Mouse (Mus musculus) common myeloid progenitor, adult 5-6 weeks (primary cell): ENCODE measurements at regions not wholly inside any gene's neighbourhood (a gene's known extent, or its start where the extent isn't known, plus 50 kb on each side); places are given as distances from the start of the nearest gene placed in this dataset.
"Not testable (repeated sequence)": the region's sequence is repeated elsewhere in the genome, so short reads cannot be mapped to it uniquely, and the experiment has no call there.

Experiments
- ATAC-seq: replicated peaks from 2 replicates; pipeline ENCODE4 v1.8.0; 2016; ENCODE audit warnings: low read depth, mild to moderate bottlenecking, moderate TSS enrichment, inconsistent platforms; ENCODE audit not compliant: poor library complexity, severe bottlenecking

DNA sequence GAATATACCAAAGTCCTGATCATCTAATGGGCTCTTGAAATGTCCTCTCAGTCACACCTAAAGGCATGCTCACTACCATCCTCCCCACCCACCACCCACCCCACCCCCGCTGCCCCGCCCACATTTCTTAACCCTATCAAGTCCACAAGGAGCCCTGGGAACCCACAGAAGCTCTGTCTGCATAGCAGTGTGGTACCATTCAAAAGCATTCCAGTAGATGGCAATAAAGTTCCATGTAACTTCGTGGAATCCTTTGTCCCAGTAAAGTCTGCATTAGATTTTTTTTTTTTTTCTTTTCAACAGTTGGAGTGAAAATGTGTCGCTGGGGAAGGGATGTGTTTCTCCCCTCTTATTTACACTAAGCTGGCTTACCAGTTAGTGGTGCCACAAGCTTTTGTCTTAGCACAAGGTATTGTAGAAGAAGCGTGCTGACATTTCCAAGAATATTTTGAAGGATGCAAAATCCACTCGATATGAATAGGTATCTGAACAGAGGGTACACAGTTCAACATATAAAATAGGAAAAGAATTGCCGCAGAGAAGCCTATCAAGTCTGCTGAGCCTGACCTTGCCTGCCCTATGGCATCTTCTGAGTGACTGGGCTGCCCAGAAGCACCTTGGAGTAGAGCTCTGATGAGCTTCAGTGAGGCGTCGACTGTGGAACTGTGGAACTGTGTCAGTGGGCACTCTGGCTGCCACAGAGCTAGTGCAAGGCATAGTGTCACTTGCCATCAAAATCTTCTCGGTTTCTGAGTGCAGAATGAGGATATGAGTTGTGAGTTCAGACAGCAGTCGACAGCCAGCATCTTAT, 199.0 kb downstream of the Zfp619 start:
- no peak for ATAC-seq

DNA sequence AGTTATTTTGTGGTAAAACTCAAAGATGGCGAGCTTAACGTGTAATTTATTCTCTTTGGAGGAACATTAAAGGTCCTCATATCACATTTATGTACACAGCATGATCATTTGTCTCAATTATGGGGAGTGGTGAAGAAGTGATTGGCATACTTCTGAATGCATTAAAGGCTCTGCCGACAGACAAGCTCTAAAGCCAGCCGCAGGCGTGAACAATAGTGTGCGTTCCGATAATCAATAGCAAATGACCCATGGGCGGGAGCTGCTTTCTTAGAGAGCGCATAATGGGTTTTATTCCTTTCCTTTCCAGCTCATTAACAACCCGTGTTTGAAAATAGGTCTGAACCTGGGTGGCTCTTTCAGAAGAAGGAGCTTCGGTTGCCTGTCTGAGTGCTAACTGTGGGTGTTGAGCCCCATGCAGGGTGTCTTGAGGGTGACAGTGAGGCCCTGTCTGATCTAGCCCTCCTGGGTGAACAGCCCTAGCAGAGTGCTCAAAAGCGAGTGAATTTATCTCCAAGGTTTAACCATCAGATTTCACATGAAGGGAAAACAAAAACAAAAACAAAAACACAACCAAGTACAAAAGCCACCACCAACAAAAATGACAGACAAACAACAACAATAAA, 210.5 kb downstream of the Zfp619 start:
- no peak for ATAC-seq

DNA sequence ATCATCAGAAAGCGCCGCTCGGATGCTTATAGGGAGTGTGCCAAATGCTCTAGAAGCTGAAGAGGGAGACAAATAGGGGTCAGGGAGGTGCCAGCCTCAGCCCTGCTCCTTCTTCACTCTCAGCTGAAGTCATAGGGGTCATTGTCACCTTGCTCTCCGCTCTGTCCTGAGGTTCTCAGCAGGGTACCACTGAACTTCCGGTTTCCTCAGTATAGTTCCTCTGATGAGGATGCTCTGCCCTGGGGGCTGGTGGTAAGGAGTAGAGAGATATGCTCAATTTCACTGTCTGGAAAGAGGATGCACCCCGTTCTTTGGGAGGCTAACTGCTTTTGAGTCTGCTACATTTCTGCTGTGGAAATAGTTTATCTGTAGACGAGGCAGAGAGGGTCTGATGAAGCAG, 211.4 kb downstream of the Zfp619 start:
- no peak for ATAC-seq

DNA sequence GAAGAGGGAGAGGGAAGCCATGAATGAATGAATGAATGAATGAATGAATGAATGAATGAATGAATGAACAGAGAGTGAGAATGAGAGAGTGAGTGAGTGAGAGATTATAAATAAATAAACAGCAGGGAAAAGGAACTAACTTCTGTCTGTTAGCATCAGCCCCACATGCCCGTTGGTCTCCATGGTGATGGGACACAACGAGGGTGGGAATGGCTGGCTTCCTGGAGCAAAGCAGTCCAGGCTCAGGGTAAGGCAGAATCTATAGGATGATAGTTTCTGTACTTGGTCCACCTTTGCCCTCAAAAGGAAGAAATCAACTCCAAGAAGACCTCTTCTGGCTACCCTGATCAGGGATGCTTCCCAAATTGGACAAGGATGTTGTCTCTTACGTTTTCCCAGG, 212.2 kb downstream of the Zfp619 start:
- ATAC-seq, result no peak

DNA sequence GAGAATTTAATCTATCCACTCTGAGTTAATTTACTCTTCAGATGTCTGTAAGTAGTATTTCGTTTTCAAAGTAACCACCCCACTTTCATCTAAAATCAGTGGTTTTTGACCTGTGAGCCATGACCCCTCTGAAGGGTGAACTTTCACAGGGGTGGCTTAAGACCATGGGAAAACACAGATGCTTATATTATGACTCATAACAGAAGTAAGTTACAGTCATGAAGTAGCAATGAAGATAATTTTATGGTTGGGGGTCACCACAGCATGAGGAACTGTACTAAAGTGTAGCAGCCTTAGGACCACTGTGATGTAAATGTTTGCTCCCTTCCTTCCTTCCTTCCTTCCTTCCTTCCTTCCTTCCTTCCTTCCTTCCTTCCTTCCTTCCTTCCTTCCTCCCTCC, 215.2 kb downstream of the Zfp619 start:
- no peak for ATAC-seq

DNA sequence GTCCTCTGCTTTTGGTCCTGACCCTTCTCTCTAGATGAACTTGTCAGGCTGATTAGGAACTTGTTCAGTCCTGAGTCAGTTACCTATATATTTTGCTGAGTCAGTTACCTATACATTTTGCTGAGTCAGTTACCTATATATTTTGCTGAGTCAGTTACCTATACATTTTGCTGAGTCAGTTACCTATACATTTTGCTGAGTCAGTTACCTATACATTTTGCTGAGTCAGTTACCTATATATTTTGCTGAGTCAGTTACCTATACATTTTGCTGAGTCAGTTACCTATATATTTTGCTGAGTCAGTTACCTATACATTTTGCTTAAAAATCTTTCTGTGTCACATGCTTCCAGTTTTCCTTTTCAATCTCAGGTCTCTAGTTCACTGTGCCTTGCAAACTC, 230.8 kb downstream of the Zfp619 start:
- ATAC-seq, result not testable (repeated sequence)

DNA sequence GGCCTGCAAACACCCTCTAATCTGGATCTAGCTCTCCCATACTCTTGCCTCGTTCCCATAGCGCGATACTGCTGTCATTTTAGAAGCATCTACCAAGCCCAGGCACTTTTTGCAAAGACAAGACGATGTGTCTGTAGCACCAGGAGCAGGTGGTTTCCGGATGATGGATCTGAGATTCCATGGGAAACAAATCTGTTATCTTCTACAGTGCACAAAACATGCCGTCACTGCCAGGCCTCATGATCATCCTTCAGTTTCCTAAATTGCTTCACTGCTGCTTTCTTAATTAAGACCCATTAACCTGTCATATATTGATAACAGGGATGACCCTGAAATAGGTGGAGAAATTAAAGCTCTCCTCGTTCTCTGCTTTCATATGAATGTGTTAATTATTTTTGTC, 232.9 kb downstream of the Zfp619 start:
- ATAC-seq, result no peak

DNA sequence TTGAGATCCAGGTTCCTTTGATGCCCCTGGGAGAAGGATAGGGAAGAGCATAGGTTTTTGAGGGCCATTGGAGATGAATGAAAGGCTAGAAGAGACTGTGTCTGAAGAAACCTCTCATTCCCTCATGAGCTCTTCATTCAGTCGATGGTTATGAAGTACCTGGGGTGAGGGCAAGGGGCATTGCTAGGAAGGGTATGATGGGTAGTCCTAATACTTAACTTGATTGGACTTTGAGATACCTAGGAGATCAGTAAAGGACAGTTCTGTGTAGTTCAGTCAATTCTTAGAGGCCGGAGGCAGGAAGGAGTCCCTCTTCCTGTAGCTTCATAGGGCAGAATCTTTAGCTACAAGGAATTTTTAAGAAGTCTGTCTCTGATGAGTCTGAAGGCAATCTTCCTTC, 246.8 kb downstream of the Zfp619 start:
- ATAC-seq, result no peak

DNA sequence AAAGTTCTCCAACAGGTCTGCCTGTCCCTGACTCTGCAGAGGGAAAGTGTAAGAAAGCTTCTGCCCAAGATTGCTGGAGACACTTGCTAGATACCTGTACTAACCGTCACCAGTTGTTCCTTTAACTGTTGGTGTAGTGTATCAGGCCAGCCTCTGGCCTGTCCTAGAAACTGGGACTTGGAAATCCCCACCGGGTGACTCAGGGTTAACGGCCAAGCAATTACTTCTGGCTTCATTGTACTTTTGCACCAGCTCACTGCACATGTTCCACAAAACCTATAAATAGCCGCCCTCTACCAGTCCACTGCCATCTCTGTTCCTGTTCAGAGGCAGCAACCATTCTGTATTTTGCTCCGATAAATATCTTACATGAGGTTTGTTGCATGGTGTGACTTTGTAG, 247.5 kb downstream of the Zfp619 start:
- no peak for ATAC-seq

DNA sequence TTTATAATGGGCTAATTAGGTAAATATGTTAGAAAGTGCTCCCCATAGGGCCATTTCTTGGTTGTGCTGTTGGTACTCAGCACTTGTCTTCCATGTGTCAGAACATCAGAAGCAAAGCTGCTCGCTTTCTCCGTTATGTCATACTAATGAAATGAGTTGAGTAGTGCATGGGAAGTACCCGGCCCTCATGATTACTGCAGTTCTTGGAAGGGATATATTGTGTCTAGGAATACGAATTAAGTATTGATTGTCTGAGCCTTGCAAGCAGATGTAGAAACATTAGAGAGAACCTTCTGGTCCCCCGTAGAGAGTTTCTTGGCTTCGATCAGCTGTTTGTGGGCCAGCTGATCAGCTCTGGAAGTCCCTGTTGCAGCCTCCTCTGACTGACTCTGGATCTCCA, 255.7 kb downstream of the Zfp619 start:
- no peak for ATAC-seq

DNA sequence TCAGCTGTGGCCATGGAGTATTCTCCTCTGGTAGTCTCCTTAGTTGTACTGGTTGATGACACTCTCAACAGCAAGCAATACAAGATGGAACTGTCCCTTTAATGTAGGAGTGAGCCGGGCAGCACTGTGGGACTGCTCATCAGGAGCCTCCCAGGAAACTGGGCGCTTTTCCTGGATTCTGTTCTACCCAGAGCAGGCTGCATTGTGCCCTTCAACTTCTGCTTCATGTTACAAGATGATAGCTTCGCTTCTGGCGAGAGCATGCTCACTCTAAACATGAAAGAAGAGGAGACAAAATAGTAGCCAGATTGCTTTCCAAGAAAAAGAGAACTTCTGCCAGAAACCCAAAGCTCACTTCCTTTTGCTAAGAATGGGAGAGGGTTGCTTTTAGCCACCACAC, 271.8 kb downstream of the Zfp619 start:
- ATAC-seq, result no peak

DNA sequence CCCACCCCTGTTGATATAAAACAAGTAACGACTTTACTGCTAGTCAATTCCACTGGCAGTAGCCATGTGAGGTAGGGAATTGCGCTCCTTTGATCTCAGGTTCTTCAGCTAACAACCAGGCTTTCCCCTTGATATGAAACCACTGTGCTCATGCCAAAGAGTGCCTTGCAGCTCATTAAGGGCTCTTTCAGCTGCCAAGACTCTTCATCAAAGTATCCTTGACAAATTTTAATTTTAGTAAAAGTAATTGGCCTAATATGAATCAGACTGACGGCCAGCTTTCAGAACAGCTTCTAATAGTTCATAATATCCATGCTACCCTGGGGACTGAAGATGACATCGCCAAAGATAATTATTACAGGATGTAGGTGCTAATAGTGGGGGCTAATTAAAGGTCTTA, 272.3 kb downstream of the Zfp619 start:
- no peak for ATAC-seq

DNA sequence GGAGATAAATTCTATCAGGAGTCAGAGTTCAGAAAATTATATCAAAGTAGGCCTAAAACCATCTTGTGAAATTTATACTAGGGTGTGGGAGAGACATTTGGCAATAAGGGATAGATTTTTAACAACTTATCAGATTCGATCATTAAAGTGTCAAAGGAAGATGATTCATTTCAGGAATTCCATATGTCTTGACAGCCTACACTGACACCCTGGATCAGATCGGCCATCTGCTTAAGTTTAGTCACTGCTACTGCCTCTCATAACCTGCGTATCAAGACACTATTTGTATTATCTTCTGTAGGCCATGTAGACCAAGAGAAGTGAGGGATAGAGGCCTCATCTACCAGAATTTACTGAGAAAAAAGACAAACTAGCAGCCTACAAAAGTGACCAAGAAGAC, 277.2 kb downstream of the Zfp619 start:
- no peak for ATAC-seq

DNA sequence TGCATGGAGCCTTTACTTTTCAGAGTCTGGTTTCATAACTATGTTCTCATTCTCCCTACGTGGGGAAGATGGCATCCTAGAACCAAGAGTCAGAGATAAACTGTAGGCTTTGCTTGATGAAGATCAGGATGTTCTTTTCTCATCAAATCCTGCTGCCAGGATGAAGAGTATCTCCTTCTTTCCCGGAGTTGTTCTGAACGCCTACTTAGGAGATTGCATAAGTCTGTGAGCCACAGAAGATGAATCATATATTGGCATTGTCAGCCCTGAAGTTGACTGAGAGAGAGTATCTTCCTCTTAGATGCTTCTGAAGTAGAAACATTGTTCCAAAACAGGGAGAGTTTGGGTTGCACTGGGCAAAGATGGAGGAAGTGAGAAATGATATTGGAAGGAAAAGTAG, 286.7 kb downstream of the Zfp619 start:
- ATAC-seq, result no peak

DNA sequence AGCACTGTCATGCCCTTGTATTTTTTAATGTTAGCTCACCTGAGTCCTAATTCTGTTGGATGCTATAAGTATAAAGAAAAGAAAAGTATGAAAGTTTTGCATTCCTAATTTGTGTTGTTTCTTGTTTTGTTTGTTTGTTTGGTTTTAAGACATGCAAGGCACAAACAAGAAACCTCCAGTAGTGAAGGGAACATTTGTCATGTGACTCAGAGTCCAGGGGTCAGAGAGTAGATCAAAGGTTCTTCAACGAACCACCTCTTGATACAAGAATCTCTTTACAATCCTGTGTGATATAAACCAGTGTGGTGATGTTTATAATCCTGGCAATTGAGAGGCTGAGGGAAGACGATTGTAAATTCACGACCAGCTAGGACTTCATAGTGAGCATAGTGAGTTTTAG, 300.5 kb downstream of the Zfp619 start:
- ATAC-seq, result no peak

DNA sequence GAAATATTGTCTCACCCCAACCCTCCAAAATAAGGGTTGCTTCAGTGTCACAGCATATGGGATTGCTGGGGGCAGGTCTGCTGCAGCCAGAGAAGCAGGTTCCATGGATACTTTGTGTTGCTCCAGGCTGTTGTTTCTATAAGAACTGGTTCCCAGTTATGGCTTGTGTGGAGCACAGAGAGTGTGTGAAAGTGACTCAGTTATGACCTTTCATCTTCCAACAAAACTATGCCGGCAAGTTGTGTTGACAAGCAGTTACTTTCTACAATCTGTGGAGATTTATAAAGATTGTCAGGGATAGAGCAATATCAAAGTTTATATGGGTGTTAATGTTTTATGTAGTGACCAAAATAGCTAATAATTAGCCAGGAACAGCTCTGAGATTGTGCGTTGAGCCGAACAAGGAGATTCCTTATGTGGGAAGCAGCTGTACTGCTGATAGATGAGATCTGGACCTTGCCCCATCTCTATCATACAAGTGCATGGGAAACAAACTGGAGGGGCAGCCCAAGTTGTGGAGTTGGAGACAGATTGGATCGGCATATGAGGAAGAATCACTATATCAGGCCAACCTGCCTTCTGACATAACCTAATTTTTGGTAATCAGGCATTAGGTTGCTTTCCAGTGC, 305.1 kb downstream of the Zfp619 start:
- no peak for ATAC-seq

DNA sequence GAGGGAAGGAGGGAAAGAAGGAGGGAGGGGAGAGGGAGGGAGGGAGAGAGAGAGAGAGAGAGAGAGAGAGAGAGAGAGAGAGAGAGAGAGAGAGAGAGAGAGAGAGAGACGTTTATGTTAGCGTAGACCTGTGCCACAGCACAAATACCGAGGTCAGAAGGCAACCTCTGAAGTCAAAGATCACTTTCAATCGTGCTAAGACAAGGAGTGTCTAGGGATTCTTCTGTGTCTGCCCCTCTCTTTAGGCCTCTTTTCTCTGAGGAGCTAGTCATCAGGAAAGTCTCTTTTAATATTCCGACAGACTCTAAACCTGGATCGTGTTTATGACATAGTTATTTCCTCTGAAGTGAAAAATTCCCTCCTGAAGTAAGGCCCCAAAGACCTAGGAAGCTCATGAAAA, 310.8 kb downstream of the Zfp619 start:
- no peak for ATAC-seq

DNA sequence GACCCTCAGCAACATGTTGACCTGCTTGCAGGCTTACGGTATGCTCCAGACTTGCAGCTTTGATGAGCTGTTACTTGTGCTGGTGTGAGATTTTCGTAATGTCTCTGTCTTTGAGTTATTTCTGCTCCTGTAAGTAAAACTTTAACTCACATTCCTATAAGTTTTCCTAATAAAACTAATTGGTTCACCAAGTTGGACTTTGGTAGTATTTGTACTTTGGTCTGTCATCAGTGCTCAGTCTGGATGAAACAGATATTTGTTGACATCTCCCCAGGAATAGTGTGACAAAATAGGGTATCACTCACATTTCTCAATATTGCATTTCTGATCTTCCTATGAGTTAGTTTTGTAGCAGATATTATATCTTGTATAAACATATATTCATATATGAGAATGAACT, 313.3 kb downstream of the Zfp619 start:
- ATAC-seq, result no peak

DNA sequence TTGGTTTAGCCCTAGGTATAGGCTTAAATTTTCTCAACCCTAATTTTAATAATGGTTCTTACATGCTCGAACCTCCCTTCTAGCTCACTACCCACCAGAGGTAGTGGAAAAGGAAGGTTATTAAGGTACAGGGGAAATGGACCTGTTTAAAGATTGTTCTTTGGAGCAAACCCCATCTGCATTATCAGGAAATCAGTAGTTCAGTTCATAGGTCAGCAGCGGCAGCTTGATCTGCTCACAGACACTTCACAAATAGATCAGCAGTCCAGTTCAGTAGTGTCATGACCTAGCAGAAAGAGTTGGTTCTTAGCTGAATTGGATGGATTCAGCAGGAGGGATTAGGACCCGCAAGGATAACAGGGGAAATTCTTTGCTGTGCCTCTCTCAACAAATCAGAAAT, 324.4 kb downstream of the Zfp619 start:
- no peak for ATAC-seq

DNA sequence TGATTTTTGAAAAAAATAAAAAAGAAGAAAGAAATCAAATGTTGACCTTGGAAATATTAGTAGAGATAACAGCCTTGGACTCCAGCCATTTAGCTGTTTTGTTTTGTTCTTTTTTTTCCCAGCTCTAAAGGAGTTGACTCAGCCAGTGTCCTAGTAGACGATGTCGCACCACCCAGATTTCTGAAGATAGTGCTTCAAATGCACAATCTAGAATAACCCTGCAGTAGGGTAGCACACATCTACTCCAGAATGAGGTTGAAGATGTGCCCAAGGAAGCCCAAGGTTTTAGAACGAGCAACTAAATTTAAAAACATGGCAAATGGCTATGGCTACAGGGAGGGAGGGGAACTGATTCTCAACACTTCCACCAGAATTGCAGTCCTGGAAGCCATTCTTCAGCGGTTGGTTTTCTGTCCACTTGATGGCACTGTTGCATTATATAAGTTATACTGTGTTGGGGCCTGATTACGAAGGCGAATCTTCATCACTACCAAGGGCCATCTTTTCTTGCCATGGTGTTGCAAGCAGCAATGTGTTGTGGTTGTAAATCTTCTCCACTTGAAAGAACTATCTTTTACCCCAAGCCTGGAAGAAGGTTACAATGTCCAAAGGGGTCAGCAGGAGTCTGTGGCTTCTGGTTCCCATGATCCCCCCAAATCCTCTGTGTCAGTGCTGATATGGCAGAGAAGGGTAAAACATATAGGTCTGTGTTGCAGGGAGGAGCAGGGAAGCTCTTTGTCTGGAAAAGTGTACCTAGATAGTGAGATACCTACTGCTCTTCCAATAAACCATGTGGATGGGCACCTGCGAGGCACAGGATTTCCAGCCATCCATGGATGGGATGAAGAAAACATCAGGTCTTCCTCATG, 330.6 kb downstream of the Zfp619 start:
- peak; percentile 86 for ATAC-seq

DNA sequence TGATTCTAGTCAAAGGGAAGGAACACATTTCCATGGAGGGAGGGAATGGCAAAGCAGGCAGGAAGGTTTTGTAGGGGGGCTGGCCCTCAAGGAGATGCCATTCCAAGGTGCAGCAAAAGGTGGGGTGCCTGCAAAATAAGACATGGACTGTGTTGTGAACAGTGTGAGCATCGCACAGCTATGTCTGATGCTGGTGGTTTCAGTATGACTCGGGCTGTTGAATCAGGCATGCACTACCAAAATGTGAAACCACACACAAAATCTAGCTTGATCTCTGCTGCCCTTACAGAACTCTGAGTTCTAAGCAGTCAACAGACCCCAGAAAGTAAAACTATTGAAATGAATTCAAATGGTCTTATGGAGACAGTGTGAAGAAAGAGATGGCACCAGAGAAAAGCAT, 339.7 kb downstream of the Zfp619 start:
- no peak for ATAC-seq
